Mouse (Mus musculus): ENCODE measurements around the gene Gm7995.
"Not testable (repeated sequence)": the region's sequence is repeated elsewhere in the genome, so short reads cannot be mapped to it uniquely, and the experiment has no call there.

Gm7995 gene

DNA sequence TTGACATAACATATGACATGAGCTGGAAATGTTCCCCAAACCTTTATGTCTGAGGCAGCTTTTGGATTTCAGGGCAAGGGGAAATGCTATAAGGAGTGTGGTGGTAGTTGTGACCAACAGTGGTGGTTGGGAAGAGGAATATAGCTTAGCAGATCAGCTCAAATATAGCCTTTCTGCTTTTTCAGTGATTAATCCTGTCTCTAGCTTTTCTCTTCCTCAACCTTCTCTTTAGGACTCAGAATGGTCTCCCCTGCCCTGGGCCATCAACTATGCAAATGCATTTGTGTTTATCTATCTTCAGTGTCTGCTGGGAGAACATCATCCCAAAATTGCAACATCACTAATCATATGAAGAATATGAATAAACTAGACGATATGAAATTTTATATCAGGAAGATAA, at the start of gene Gm7995:
Gene Gm7995 (plus strand): TSS at position 301 of the 400 bp plus-strand sequence.
- in situ Hi-C loops (cut with MboI; ENCODE audit: unreplicated experiment in 2 of 2) = not testable (repeated sequence)

DNA sequence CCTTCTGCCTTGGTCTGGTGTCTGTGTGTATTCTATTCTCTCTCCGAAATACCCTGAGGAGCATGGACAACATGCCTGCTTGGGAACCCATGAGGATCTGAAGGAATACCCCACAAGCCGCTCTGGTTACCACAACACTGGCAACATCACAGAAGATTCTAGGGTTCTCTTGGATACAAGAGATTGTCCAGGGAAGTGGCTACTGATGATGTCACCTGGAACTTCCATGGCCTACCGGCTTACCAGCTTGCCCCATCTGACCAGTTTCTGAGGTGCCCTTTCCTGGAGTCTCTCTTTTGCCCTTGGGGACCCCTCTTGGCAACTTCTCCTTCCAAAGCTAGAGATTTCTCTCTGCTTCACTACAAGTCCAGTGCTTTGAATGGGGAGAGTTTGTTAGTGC, 12.8 kb upstream of the Gm7995 start, which contains the start of gene Gm9611:
Gene Gm9611 (minus strand): TSS at position 101 of the 400 bp plus-strand sequence.
- in situ Hi-C loops (cut with MboI; ENCODE audit: unreplicated experiment in 2 of 2) = not testable (repeated sequence)

All from v-Abl transformed pro-B cells (cell line).